Mouse (Mus musculus) limb, embryonic 13.5 days (tissue): ENCODE results near the gene Psg16. TPM values are rescaled to one million over a fixed set of nuclear protein-coding genes. Genes with fewer than 3 reads are reported as not detected.
"Not testable (repeated sequence)": the region's sequence is repeated elsewhere in the genome, so short reads cannot be mapped to it uniquely, and the experiment has no call there.

ENCODE experiments used
- ATAC-seq: fragments of 200-750 bp; cut with Nextera tagmentation; 2 replicates; pipeline ENCODE4 v1.8.0; 2017; ENCODE audit warnings: low read depth, moderate number of reproducible peaks, moderate TSS enrichment; ENCODE audit not compliant: low FRiP score
- H3K27ac ChIP-seq: fragments of 300-500 bp; sonication (generic); 2 replicates; pipeline ENCODE4 v1.5.1; 2015; ENCODE audit warnings: inconsistent platforms, mild to moderate bottlenecking, moderate library complexity
- H3K27me3 ChIP-seq: fragments of 300-500 bp; sonication (generic); 2 replicates; pipeline ENCODE4 v1.6.1; 2015; ENCODE audit warnings: mild to moderate bottlenecking, inconsistent platforms
- H3K36me3 ChIP-seq: fragments of 300-500 bp; sonication (generic); 2 replicates; pipeline ENCODE4 v1.6.1; 2015; ENCODE audit warnings: inconsistent platforms, mild to moderate bottlenecking, moderate library complexity
- H3K4me1 ChIP-seq: fragments of 300-500 bp; sonication (generic); 2 replicates; pipeline ENCODE4 v1.6.1; 2015; ENCODE audit warnings: inconsistent platforms
- H3K4me2 ChIP-seq: fragments of 300-500 bp; sonication (generic); replicated peaks from 2 replicates; pipeline ENCODE4 v1.6.1; 2015; ENCODE audit warnings: inconsistent platforms, mild to moderate bottlenecking, moderate library complexity
- H3K4me3 ChIP-seq: fragments of 300-500 bp; sonication (generic); 2 replicates; pipeline ENCODE4 v1.5.1; 2015; ENCODE audit warnings: moderate library complexity, mild to moderate bottlenecking, inconsistent platforms
- H3K9ac ChIP-seq: fragments of 300-500 bp; sonication (generic); 2 replicates; pipeline ENCODE4 v1.6.1; 2015; ENCODE audit warnings: mild to moderate bottlenecking, inconsistent platforms
- H3K9me3 ChIP-seq: fragments of 300-500 bp; sonication (generic); 2 replicates; pipeline ENCODE4 v1.6.1; 2016; ENCODE audit warnings: inconsistent platforms
- WGBS: fragments of 180-500 bp; shearing (Covaris S2); methylation state at CpG from one replicate; pipeline ENCODE4 v1.1.7; 2015; 5-methylcytosine and 5-hydroxymethylcytosine counted together
- polyA plus RNA-seq: library from polyadenylated mRNA; unstranded; fragments of >200 nt; fragmentation: Nextera tagmentation; extraction: Ambion mirVana; gene quantifications from 2 replicates; pipeline ENCODE4 v1.2.1, GENCODE M21; 2015

Psg16 gene
- polyA plus RNA-seq, 1 experiment from 2014 or later = 0.17 TPM

- ATAC-seq = peak; percentile 72
- Histone ChIP-seq H3K4me1 (peaks cover 70% of the 10 kb centered on the region), H3K36me3 (peaks cover 20% of the 10 kb centered on the region), H3K4me3 (peak overlapping the region; percentile 26), H3K4me2 (peak overlapping the region; percentile 77), H3K27me3 (no peaks in the 10 kb centered on the region), H3K27ac (peak overlapping the region; percentile 95), H3K9ac (peak overlapping the region; percentile 48), H3K9me3 (no peaks in the 10 kb centered on the region)
- WGBS = 2% methylated on average over 16 of the region's 16 CpGs
Observed at GRCm38 (mm10) chr7:17058071-17058689, 15.7 kb upstream of the Psg16 start.

GRCm38 (mm10) chr7:17058816-17059462 lies 14.9 kb upstream of the Psg16 start:
- ATAC-seq = no peak
- H3K36me3 ChIP-seq = peaks cover 12% of the 10 kb centered on the region
- H3K4me2 ChIP-seq = peak overlapping the region; percentile 77
- no peaks in the 10 kb centered on the region for H3K9me3 ChIP-seq
- H3K9ac ChIP-seq = peak overlapping the region; percentile 48; the same call in 1 of the 2 replicates
- no peaks in the 10 kb centered on the region for H3K27me3 ChIP-seq
- H3K27ac ChIP-seq = peak overlapping the region; percentile 95
- peaks cover 70% of the 10 kb centered on the region for H3K4me1 ChIP-seq
- 55% methylated on average over 8 of the region's 8 CpGs for WGBS
- H3K4me3 ChIP-seq = peak overlapping the region; percentile 26; the same call in 1 of the 2 replicates

GRCm38 (mm10) chr7:17059463-17059844 lies 14.4 kb upstream of the Psg16 start:
- Histone ChIP-seq H3K27ac (peak overlapping the region; percentile 95), H3K9me3 (no peaks in the 10 kb centered on the region), H3K36me3 (peaks cover 7% of the 10 kb centered on the region), H3K4me3 (peak overlapping the region; percentile 61), H3K27me3 (no peaks in the 10 kb centered on the region), H3K4me2 (peak overlapping the region; percentile 77), H3K4me1 (peaks cover 70% of the 10 kb centered on the region), H3K9ac (no peak overlapping the region)
- WGBS = 79% methylated on average over 3 of the region's 3 CpGs
- ATAC-seq = no peak

GRCm38 (mm10) chr7:17060031-17060781 lies 13.6 kb upstream of the Psg16 start:
- peaks cover 70% of the 10 kb centered on the region for H3K4me1 ChIP-seq
- peak overlapping the region; percentile 53 for H3K9ac ChIP-seq
- peak overlapping the region; percentile 95 for H3K27ac ChIP-seq
- peak overlapping the region; percentile 77 for H3K4me2 ChIP-seq
- no peaks in the 10 kb centered on the region for H3K27me3 ChIP-seq
- H3K4me3 ChIP-seq = peak overlapping the region; percentile 61
- H3K36me3 ChIP-seq = 0 out of 2 replicates have a peak, but pooled peaks cover 2% of the 10 kb centered on the region
- H3K9me3 ChIP-seq = no peaks in the 10 kb centered on the region
- WGBS = 28% methylated on average over 9 of the region's 9 CpGs
- no peak for ATAC-seq

GRCm38 (mm10) chr7:17060782-17061605 lies 12.8 kb upstream of the Psg16 start:
- peak overlapping the region; percentile 95; the same call in 1 of the 2 replicates for H3K27ac ChIP-seq
- peak overlapping the region; percentile 61 for H3K4me3 ChIP-seq
- WGBS = 82% methylated on average over 22 of the region's 22 CpGs
- peaks cover 65% of the 10 kb centered on the region for H3K4me1 ChIP-seq
- H3K27me3 ChIP-seq = no peaks in the 10 kb centered on the region
- no peaks in the 10 kb centered on the region for H3K36me3 ChIP-seq
- no peak for ATAC-seq
- H3K9ac ChIP-seq = peak overlapping the region; percentile 76
- H3K9me3 ChIP-seq = no peaks in the 10 kb centered on the region
- peak overlapping the region; percentile 77 for H3K4me2 ChIP-seq

- H3K4me1 ChIP-seq = peaks cover 51% of the 10 kb centered on the region
- ATAC-seq = peak; percentile 90
- H3K27me3 ChIP-seq = no peaks in the 10 kb centered on the region
- H3K27ac ChIP-seq = peak within 1 kb of the TSS; percentile 40; the same call in 1 of the 2 replicates
- no peaks in the 10 kb centered on the region for H3K9me3 ChIP-seq
- under 1% methylated on average over 15 of the region's 15 CpGs for WGBS
- peak within 1 kb of the TSS; percentile 61 for H3K4me3 ChIP-seq
- peak within 1 kb of the TSS; percentile 77 for H3K4me2 ChIP-seq
- H3K36me3 ChIP-seq = no peaks in the 10 kb centered on the region
- peak within 1 kb of the TSS; percentile 76 for H3K9ac ChIP-seq
Observed at GRCm38 (mm10) chr7:17062389-17062788, 11.5 kb upstream of the Psg16 start, which contains the start of gene Hif3a. Gene Hif3a (minus strand): TSS chr7:17062427.

- H3K9ac ChIP-seq = peak overlapping the region; percentile 50
- WGBS = 18% methylated on average over 11 of the region's 11 CpGs
- H3K27me3 ChIP-seq = no peaks in the 10 kb centered on the region
- no peaks in the 10 kb centered on the region for H3K9me3 ChIP-seq
- peaks cover 46% of the 10 kb centered on the region for H3K4me1 ChIP-seq
- peak overlapping the region; percentile 77 for H3K4me2 ChIP-seq
- ATAC-seq = peak; percentile 5; the same call in 1 of the 2 replicates
- H3K36me3 ChIP-seq = no peaks in the 10 kb centered on the region
- peak overlapping the region; percentile 61 for H3K4me3 ChIP-seq
- H3K27ac ChIP-seq = peak overlapping the region; percentile 33; the same call in 1 of the 2 replicates
Observed at GRCm38 (mm10) chr7:17062845-17063244, 11.0 kb upstream of the Psg16 start.

- WGBS = 83% methylated on average over 9 of the region's 9 CpGs
- H3K27me3 ChIP-seq = no peaks in the 10 kb centered on the region
- H3K36me3 ChIP-seq = no peaks in the 10 kb centered on the region
- no peak for ATAC-seq
- no peaks in the 10 kb centered on the region for H3K9me3 ChIP-seq
- no peak overlapping the region for H3K9ac ChIP-seq
- no peak overlapping the region for H3K4me2 ChIP-seq
- H3K4me3 ChIP-seq = no peak overlapping the region
- peaks cover 19% of the 10 kb centered on the region for H3K4me1 ChIP-seq
- H3K27ac ChIP-seq = no peak overlapping the region
Observed at GRCm38 (mm10) chr7:17065620-17066019, 8.2 kb upstream of the Psg16 start.

- 7% methylated on average over 2 of the region's 2 CpGs for WGBS
Observed at GRCm38 (mm10) chr7:17066412-17066811, 7.4 kb upstream of the Psg16 start.

GRCm38 (mm10) chr7:17067000-17067399 lies 6.8 kb upstream of the Psg16 start:
- no peak overlapping the region for H3K27ac ChIP-seq
- no peak overlapping the region for H3K9ac ChIP-seq
- ATAC-seq = no peak
- H3K4me1 ChIP-seq = peaks cover 6% of the 10 kb centered on the region
- no peak overlapping the region for H3K4me2 ChIP-seq
- no peak overlapping the region for H3K4me3 ChIP-seq
- H3K36me3 ChIP-seq = no peaks in the 10 kb centered on the region
- no peaks in the 10 kb centered on the region for H3K27me3 ChIP-seq
- no peaks in the 10 kb centered on the region for H3K9me3 ChIP-seq

More at GRCm38 (mm10) chr7:17066412-17066811, 7.4 kb upstream of the Psg16 start:
- Histone ChIP-seq H3K27ac (no peak overlapping the region), H3K27me3 (no peaks in the 10 kb centered on the region), H3K9ac (no peak overlapping the region), H3K4me3 (no peak overlapping the region), H3K9me3 (no peaks in the 10 kb centered on the region), H3K36me3 (no peaks in the 10 kb centered on the region), H3K4me2 (no peak overlapping the region), H3K4me1 (peaks cover 11% of the 10 kb centered on the region)
- 0 out of 2 replicates have a peak, but pooled peaks have one; percentile 16 for ATAC-seq

GRCm38 (mm10) chr7:17067651-17068050 lies 6.2 kb upstream of the Psg16 start:
- WGBS = 67% methylated on average over 5 of the region's 5 CpGs
- not testable (repeated sequence) for H3K27me3 ChIP-seq, H3K9me3 ChIP-seq, H3K4me3 ChIP-seq, ATAC-seq, H3K36me3 ChIP-seq, H3K9ac ChIP-seq, H3K4me2 ChIP-seq, H3K27ac ChIP-seq, H3K4me1 ChIP-seq
